Mouse (Mus musculus) lung, postnatal 0 days (tissue): ENCODE measurements at regions not wholly inside any gene's neighbourhood (a gene's known extent, or its start where the extent isn't known, plus 50 kb on each side); places are given as distances from the start of the nearest gene placed in this dataset.

Source experiments
- CTCF ChIP-seq: IDR thresholded peaks from 2 replicates; pipeline ENCODE4 v1.5.1; 2016; ENCODE audit warnings: antibody characterized with exemption, mild to moderate bottlenecking
- EP300 ChIP-seq: IDR thresholded peaks from 2 replicates; pipeline ENCODE4 v1.6.1; 2016; ENCODE audit warnings: antibody characterized with exemption, mild to moderate bottlenecking, control low read depth

DNA sequence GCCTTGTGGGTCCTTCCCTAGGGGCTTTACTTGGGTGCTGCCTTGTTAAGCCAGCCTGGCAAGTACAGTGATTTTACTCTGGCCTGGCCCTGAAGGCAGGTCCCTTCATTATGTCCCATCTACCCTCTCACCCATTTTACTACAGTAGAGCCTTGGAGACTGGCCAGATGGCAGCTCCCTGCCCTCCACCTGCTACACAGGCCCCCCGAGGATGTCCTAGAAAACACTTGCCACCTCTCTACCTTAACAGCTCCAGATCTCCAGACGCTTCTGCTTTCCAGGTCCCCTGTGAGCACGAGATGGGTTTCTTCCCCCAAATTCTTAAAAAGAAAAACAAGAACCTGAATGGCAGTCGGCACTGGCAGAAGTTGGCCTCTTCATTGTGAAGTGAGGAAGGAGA lies 131.2 kb downstream of the Sec61b start:
- TF ChIP-seq CTCF (no peak), EP300 (no peak)
